Mouse (Mus musculus): Measurements from ENCODE around the gene Ssmem1. TPM values are rescaled to one million over a fixed set of nuclear protein-coding genes. Genes with fewer than 3 reads are reported as not detected.

Ssmem1 gene
- polyA plus RNA-seq, 1 experiment = 0.09 TPM

DNA sequence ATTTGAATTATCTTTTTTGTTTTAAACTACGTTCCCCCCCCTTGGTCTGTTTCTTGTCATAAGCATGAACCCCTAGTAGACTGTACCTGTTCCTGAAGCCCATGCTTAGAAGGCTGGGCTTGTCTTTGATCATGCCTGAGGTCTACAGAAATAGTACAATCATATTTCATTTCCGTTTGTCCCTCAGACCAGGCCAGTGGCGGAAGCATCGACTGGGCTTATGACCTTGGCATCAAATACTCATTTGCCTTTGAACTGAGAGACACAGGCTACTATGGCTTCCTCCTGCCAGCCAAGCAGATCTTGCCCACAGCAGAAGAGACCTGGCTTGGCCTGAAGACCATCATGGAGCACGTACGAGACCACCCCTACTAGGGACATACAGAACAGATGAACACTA is 54.4 kb downstream of the Ssmem1 start:
- no peak for DNase-seq
- H3K27ac ChIP-seq (ENCODE audit: insufficient read depth, low read depth, low read length) = no peak overlapping the region
- TF ChIP-seq POLR2A (IDR thresholded peaks at IDR 0.05; ENCODE audit: low read depth, low read length) (no peak), CTCF (conservative IDR thresholded peaks at IDR 0.05; ENCODE audit: insufficient read depth, insufficient read length, low read depth, low read length) (no peak)
- H3K36me3 ChIP-seq (ENCODE audit: control insufficient read depth, insufficient read depth, low read length) = no peaks in the 10 kb centered on the region
- no peaks in the 10 kb centered on the region for H3K4me1 ChIP-seq (ENCODE audit: control insufficient read depth, insufficient read depth, low read length)
- H3K4me3 ChIP-seq (ENCODE audit: insufficient read depth, low read depth, low read length) = no peak overlapping the region
- no peaks in the 10 kb centered on the region for H3K27me3 ChIP-seq (replicated peaks; ENCODE audit: control insufficient read depth, insufficient read depth, low read length)
- 88% methylated on average over 6 of the region's 6 CpGs for WGBS

DNA sequence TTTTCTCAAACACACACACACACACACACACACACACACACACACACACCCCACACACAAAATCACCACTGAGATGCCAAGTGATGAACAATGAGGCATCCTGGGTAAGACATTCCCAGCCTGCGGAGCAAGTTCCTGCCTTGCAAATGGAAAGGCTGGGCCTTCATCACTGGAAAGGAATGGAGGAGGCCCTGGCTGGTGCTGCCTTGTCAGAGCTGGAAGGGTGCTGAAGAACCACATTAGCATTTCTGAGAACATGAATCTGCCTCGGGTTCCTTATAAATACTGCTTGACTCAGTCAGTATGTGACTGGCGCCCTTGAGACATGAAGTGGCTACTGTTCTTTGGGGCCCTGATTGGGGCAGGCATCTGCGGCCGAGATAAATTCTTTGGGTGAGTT is 58.4 kb downstream of the Ssmem1 start, which contains the start of gene Cpa4:
TSS of gene Cpa4 (plus strand) at position 301 of the 400 bp plus-strand sequence.
- Histone ChIP-seq H3K36me3 (ENCODE audit: control insufficient read depth, insufficient read depth, low read length) (no peaks in the 10 kb centered on the region), H3K27ac (ENCODE audit: insufficient read depth, low read depth, low read length) (no peak within 1 kb of the TSS), H3K27me3 (replicated peaks; ENCODE audit: control insufficient read depth, insufficient read depth, low read length) (no peaks in the 10 kb centered on the region), H3K4me1 (ENCODE audit: control insufficient read depth, insufficient read depth, low read length) (no peaks in the 10 kb centered on the region), H3K4me3 (ENCODE audit: insufficient read depth, low read depth, low read length) (no peak within 1 kb of the TSS)
- WGBS = 78% methylated on average over 5 of the region's 5 CpGs
- TF ChIP-seq POLR2A (IDR thresholded peaks at IDR 0.05; ENCODE audit: low read depth, low read length) (no peak), CTCF (conservative IDR thresholded peaks at IDR 0.05; ENCODE audit: insufficient read depth, insufficient read length, low read depth, low read length) (no peak)
- no peak for DNase-seq

DNA sequence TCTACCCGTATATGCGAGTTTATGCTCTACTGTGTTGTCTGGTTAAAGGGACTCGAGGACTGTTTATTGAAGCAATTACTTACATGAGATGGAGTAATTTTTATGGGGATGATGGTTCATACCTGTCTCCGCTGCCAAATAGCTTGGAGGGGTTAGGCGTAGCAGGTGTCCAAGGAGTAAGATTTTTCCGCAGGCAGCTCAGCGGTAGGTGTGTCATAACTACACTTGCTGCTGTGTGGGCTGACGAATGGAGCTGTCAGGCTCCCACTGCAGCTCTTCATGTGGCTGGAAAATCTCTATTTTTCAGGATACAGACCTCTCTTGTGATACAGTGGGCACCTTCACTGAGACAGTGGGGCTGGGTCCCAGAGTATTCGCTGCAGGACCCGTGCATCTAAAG is 59.7 kb downstream of the Ssmem1 start:
- Histone ChIP-seq H3K27ac (ENCODE audit: insufficient read depth, low read depth, low read length) (no peak overlapping the region), H3K4me3 (ENCODE audit: insufficient read depth, low read depth, low read length) (no peak overlapping the region), H3K36me3 (ENCODE audit: control insufficient read depth, insufficient read depth, low read length) (no peaks in the 10 kb centered on the region), H3K27me3 (replicated peaks; ENCODE audit: control insufficient read depth, insufficient read depth, low read length) (no peaks in the 10 kb centered on the region), H3K4me1 (ENCODE audit: control insufficient read depth, insufficient read depth, low read length) (no peaks in the 10 kb centered on the region)
- WGBS = 89% methylated on average over 10 of the region's 10 CpGs
- no peak for DNase-seq
- no peak for TF ChIP-seq CTCF (conservative IDR thresholded peaks at IDR 0.05; ENCODE audit: insufficient read depth, insufficient read length, low read depth, low read length)
- TF ChIP-seq POLR2A (IDR thresholded peaks at IDR 0.05; ENCODE audit: low read depth, low read length) = no peak

Other genes with a start within 250 kb of the Ssmem1 start
- 35.1 and 38.3 TPM in 2 replicates for gene Ube2h, start 205.3 kb upstream of the Ssmem1 start, polyA plus RNA-seq (2012; rRNA removed)
- 11.0 and 12.0 TPM in 2 replicates for gene Zc3hc1, start 118.8 kb upstream of the Ssmem1 start, polyA plus RNA-seq (2012; rRNA removed)
- 34.0 and 42.7 TPM in 2 replicates for gene Klhdc10, start 108.0 kb upstream of the Ssmem1 start, polyA plus RNA-seq (2012; rRNA removed)
- 27.3 and 35.2 TPM in 2 replicates for gene Tmem209, start 66 bp upstream of the Ssmem1 start, polyA plus RNA-seq (2012; rRNA removed)
- 0.14 TPM in 1 of 2 replicates, not detected in the other for gene Cpa2, start 31.7 kb downstream of the Ssmem1 start, polyA plus RNA-seq (2012; rRNA removed)
- gene Cpa4, start 58.5 kb downstream of the Ssmem1 start, polyA plus RNA-seq (2012; rRNA removed) = not detected in 2 replicates
- not detected in 2 replicates for gene Cpa5, start 101.2 kb downstream of the Ssmem1 start, polyA plus RNA-seq (2012; rRNA removed)
- 0.11 TPM in 1 of 2 replicates, not detected in the other for gene Cpa1, start 129.4 kb downstream of the Ssmem1 start, polyA plus RNA-seq (2012; rRNA removed)
- gene Cep41, start 183.9 kb downstream of the Ssmem1 start, polyA plus RNA-seq (2012; rRNA removed) = 2.6 and 2.9 TPM in 2 replicates
- 8.4 and 16.5 TPM in 2 replicates for gene Mest, start 213.7 kb downstream of the Ssmem1 start, polyA plus RNA-seq (2012; rRNA removed)

All from kidney, adult 2 months (tissue).